Mouse (Mus musculus) ES-E14 (cell line): ENCODE data around the gene Ankar. TPM values are rescaled to one million over a fixed set of nuclear protein-coding genes. Genes with fewer than 3 reads are reported as not detected.

Experiments used
- DNase-seq: peaks from one replicate; pipeline ENCODE4 v3.0.0-alpha.2; 2013; ENCODE audit warnings: low read depth, low spot score
- H3K27ac ChIP-seq: 2 replicates; pipeline ENCODE4 v1.5.1; 2012; ENCODE audit warnings: low read depth, mild to moderate bottlenecking, low read length, moderate library complexity, mixed read lengths; ENCODE audit not compliant: poor library complexity, insufficient read depth, severe bottlenecking
- H3K36me3 ChIP-seq: 2 replicates; pipeline ENCODE4 v1.6.1; 2012; ENCODE audit warnings: mild to moderate bottlenecking, low read length, moderate library complexity, mixed read lengths; ENCODE audit not compliant: control insufficient read depth, poor library complexity, insufficient read depth, severe bottlenecking
- H3K4me1 ChIP-seq, 2 experiments: fragments of 150-350 bp in 1 of 2; sonication (generic) in 1 of 2; 2 replicates each; pipeline ENCODE4 v1.6.1; 2012; ENCODE audit warnings: low read length in 2 of 2, mild to moderate bottlenecking in 1 of 2, mixed read lengths in 1 of 2; ENCODE audit not compliant: control insufficient read depth in 2 of 2, insufficient read depth in 2 of 2, poor library complexity in 1 of 2
- H3K4me3 ChIP-seq, 2 experiments: fragments of 150-350 bp in 1 of 2; sonication (generic) in 1 of 2; 2 replicates each; pipeline ENCODE4 v1.5.1; 2012; ENCODE audit warnings: low read length in 2 of 2, low read depth in 1 of 2, mild to moderate bottlenecking in 1 of 2, mixed read lengths in 1 of 2; ENCODE audit not compliant: insufficient read depth in 1 of 2, poor library complexity in 1 of 2, severe bottlenecking in 1 of 2
- H3K9ac ChIP-seq: 2 replicates; pipeline ENCODE4 v1.6.1; 2012; ENCODE audit warnings: low read depth, mild to moderate bottlenecking, low read length, mixed read lengths; ENCODE audit not compliant: poor library complexity, insufficient read depth, severe bottlenecking
- H3K9me3 ChIP-seq: fragments of 150-350 bp; sonication (generic); 2 replicates; pipeline ENCODE4 v1.6.1; 2012; ENCODE audit warnings: low read depth, mild to moderate bottlenecking, low read length; ENCODE audit not compliant: control insufficient read depth, insufficient read depth
- CHD2 ChIP-seq: IDR thresholded peaks from 2 replicates; pipeline ENCODE4 v1.6.1; 2014; ENCODE audit warnings: mild to moderate bottlenecking, low read depth, low read length, inconsistent platforms
- HCFC1 ChIP-seq: IDR thresholded peaks from 2 replicates; pipeline ENCODE4 v1.6.1; 2012; ENCODE audit warnings: low read length, inconsistent platforms, borderline replicate concordance; ENCODE audit not compliant: insufficient read depth
- MAFK ChIP-seq: IDR thresholded peaks from 2 replicates; pipeline ENCODE4 v1.6.1; 2014; ENCODE audit warnings: mild to moderate bottlenecking, low read depth, low read length, inconsistent platforms; ENCODE audit not compliant: insufficient read depth
- ZC3H11A ChIP-seq: IDR thresholded peaks from 2 replicates; pipeline ENCODE4 v1.6.1; 2012; ENCODE audit warnings: low read depth, mild to moderate bottlenecking, inconsistent platforms, low read length, borderline replicate concordance
- ZNF384 ChIP-seq: IDR thresholded peaks from 2 replicates; pipeline ENCODE4 v1.6.1; 2012; ENCODE audit warnings: low read depth, low read length, inconsistent platforms
- in situ Hi-C, 2 experiments: fragments of 600-800 bp; cut with MboI; formaldehyde crosslinking; loops; one replicate each; pipeline ENCODE4 v1.15.1; 2025; ENCODE audit warnings: low sequenced_read_pairs in 2 of 2, inconsistent platforms in 1 of 2; ENCODE audit not compliant: unreplicated experiment in 2 of 2
- total RNA-seq: library from RNA; depleted of rRNA; stranded (reverse); fragments of 300-350 nt; gene quantifications from 2 replicates; pipeline ENCODE4 v1.2.3, GENCODE M21; 2012

Gene Ankar
- total RNA-seq, 1 experiment: not detected

- H3K27ac ChIP-seq: no peak overlapping the region
- peaks cover 28% of the 10 kb centered on the region for H3K36me3 ChIP-seq
- no peak; the same call in 1 of the 2 replicates for TF ChIP-seq CHD2
- peaks cover 0 to 6% of the 10 kb centered on the region in 2 experiments; a peak in 1 of 4 replicates for H3K4me1 ChIP-seq
- in situ Hi-C loops: loop anchor here (5.0 kb wide), 2 partner anchors 137 to 147 kb away; no protein-coding TSS in a partner anchor
- H3K9ac ChIP-seq: no peak overlapping the region
- H3K9me3 ChIP-seq: no peaks in the 10 kb centered on the region
- no peak for DNase-seq
- H3K4me3 ChIP-seq: no peak overlapping the region
Measured at GRCm38 (mm10) chr1:72715593-72716361, 15.4 kb upstream of the Ankar start.

GRCm38 (mm10) chr1:72715065-72715464 lies 14.7 kb upstream of the Ankar start:
- Histone ChIP-seq H3K9me3 (no peaks in the 10 kb centered on the region), H3K4me3 (no peak overlapping the region), H3K9ac (no peak overlapping the region), H3K4me1 (peaks cover 0 to 6% of the 10 kb centered on the region in 2 experiments; a peak in 1 of 4 replicates), H3K36me3 (peaks cover 28% of the 10 kb centered on the region), H3K27ac (no peak overlapping the region)
- no peak for DNase-seq
- in situ Hi-C loops: loop anchor here (5.0 kb wide), 2 partner anchors 137 to 147 kb away; no protein-coding TSS in a partner anchor
- TF ChIP-seq MAFK (no peak), ZNF384 (no peak)

- H3K4me1 ChIP-seq: peaks cover 0 to 6% of the 10 kb centered on the region in 2 experiments; a peak in 1 of 4 replicates
- H3K36me3 ChIP-seq: peaks cover 28% of the 10 kb centered on the region
- TF ChIP-seq CHD2: no peak
- TF ChIP-seq ZNF384: no peak
- TF ChIP-seq ZC3H11A: no peak
- no peak for TF ChIP-seq MAFK
- TF ChIP-seq HCFC1: no peak
- peak overlapping the region; percentile 12; the same call in 1 of the 2 replicates for H3K27ac ChIP-seq
- DNase-seq: no peak
- in situ Hi-C loops: no loop called here
- H3K9ac ChIP-seq: peak overlapping the region; percentile 26; the same call in 1 of the 2 replicates
- no peaks in the 10 kb centered on the region for H3K9me3 ChIP-seq
- peak overlapping the region in 1 of 2 experiments; percentile 46; a peak in 1 of 4 replicates for H3K4me3 ChIP-seq
Measured at GRCm38 (mm10) chr1:72714547-72714946, 14.2 kb upstream of the Ankar start.

GRCm38 (mm10) chr1:72711684-72712083 lies 11.3 kb upstream of the Ankar start:
- peaks cover 0 to 4% of the 10 kb centered on the region in 2 experiments; a peak in 1 of 4 replicates for H3K4me1 ChIP-seq
- H3K36me3 ChIP-seq: peaks cover 28% of the 10 kb centered on the region
- peak overlapping the region; percentile 78 to 89 for H3K4me3 ChIP-seq
- peak overlapping the region; percentile 98 for H3K9ac ChIP-seq
- no peak for TF ChIP-seq ZNF384
- TF ChIP-seq MAFK: no peak
- TF ChIP-seq CHD2: no peak
- TF ChIP-seq HCFC1: no peak
- no peak for TF ChIP-seq ZC3H11A
- no peak for DNase-seq
- peak overlapping the region; percentile 79 for H3K27ac ChIP-seq
- in situ Hi-C loops: no loop called here
- H3K9me3 ChIP-seq: no peaks in the 10 kb centered on the region
